Mouse (Mus musculus) urinary bladder, postnatal 25 days (tissue): Measurements from ENCODE around the gene Itga6.
"Not testable (repeated sequence)": the region's sequence is repeated elsewhere in the genome, so short reads cannot be mapped to it uniquely, and the experiment has no call there.

Experiments
- DNase-seq: peaks from one replicate; pipeline ENCODE4 v3.0.0; 2022; ENCODE audit warnings: low spot score

The Itga6 gene

GRCm38 (mm10) chr2:71745610-71746374 lies at the start of gene Itga6:
Gene Itga6 (plus strand): TSS chr2:71745616.
- no peak for DNase-seq

DNA sequence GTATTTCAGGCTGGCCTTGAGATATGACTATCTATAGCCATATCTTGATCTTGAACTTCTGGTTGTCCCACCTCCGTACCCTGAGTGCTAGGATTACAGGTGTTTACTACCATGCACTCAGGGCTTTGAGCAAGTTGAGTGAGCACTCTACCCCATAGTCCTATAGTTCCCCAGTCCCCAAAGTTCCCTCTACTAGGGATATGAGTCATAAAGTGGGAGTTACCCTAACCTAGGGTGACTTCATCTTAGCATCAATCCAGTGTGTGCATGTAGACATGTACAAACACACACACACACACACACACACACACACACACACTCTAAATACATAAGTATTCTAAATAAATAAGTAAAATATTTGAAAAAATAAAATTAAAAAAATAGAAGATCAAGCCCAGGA lies 48.6 kb upstream of the Itga6 start:
- no peak for DNase-seq

- no peak for DNase-seq
Measured at GRCm38 (mm10) chr2:71697408-71698336, 47.7 kb upstream of the Itga6 start.

- DNase-seq: no peak
Measured at GRCm38 (mm10) chr2:71698366-71698765, 47.0 kb upstream of the Itga6 start.

- no peak for DNase-seq
Measured at GRCm38 (mm10) chr2:71698942-71699341, 46.5 kb upstream of the Itga6 start.

- no peak for DNase-seq
Measured at GRCm38 (mm10) chr2:71701341-71701740, 44.1 kb upstream of the Itga6 start.

DNA sequence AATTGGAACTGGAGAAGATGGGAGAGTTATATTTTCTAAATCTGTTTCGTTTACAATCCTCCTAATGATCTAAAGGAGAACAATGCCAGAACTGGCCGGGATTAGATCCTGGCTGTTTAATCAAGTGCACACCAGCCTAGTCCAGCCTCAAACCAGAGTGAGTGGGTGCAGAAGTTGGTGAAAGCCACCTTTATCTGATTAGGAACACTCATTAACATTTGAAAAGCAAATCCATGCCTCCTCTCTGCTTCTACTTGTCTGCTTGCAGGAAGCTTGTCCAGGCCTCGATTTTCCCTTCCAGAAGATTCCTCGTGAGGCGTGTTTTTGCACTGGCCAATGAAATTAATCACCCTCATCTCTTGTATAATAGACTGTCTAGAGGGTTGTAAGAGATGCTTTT lies 41.1 kb upstream of the Itga6 start:
- DNase-seq: no peak

GRCm38 (mm10) chr2:71708886-71709285 lies 36.5 kb upstream of the Itga6 start:
- no peak for DNase-seq

- DNase-seq: no peak
Measured at GRCm38 (mm10) chr2:71711640-71712039, 33.8 kb upstream of the Itga6 start.

- no peak for DNase-seq
Measured at GRCm38 (mm10) chr2:71714416-71714815, 31.0 kb upstream of the Itga6 start.

DNA sequence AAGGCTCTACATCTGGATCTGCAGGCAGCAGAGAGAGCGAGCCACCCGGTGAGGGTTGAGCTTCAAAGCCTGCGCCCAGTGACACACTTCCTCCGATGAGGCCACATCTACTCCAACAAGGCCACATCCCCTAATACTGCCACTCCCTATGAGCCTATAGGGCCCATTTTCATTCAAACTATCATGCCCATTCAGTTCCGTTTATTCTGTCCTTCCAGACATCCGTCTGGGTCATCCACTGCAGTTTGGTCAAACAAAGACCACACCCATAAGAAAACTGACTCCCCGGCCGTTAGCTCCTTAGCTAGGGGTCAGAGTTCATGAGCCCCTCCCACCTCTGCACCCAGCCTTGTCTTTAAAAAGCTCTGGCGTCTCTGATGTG lies 26.4 kb upstream of the Itga6 start:
- DNase-seq: no peak

DNA sequence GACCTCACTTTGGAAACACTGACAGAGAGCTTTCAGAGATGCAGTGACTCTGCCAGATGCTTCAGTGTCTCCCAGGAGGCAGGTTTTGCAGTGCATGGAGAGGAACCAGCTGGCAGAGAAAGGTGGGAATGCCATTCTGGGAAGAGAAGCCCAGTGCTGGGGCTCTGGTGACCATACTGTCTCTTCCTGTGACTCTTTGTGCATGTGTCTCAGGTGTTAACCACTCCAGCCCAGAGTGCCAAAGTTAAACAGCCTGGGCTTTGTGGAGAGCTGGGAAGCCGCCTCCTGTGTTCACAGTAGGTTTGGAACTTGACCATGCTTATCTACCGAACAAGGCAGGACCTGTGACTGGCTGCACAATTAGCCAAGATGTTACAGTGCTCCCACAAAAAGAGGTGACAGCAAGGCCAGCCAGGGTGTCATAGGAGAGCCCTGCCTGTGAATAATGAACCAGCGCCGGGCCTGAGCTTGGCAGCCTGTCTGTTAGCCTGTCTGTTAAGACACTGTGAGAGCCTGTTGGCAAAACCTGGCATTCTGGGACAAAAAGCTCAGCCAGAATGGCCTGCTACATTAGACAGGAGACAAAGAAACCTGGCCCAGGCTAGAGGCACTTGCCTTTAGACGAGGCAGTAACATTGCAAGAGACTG lies 25.9 kb upstream of the Itga6 start:
- DNase-seq: no peak

DNA sequence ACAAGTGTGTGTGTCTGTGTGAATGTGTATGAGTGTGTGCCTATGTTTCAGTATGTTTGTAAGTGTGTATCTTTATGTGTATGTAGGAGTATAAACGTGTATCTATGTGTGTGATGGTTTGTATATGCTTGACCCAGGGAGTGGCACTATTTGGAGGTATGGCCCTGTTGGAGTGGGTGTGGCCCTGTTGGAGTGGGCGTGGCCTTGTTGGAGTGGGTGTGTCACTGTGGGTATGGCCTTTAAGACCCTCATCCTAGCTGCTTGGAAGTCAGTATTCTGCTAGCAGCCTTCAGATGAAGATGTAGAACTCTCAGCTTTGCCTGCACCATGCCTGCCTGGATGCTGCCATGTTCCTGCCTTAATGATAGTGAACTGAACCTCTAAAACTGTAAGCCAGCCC lies 24.9 kb upstream of the Itga6 start:
- DNase-seq: not testable (repeated sequence)

- DNase-seq: no peak
Measured at GRCm38 (mm10) chr2:71722913-71723312, 22.5 kb upstream of the Itga6 start.

DNA sequence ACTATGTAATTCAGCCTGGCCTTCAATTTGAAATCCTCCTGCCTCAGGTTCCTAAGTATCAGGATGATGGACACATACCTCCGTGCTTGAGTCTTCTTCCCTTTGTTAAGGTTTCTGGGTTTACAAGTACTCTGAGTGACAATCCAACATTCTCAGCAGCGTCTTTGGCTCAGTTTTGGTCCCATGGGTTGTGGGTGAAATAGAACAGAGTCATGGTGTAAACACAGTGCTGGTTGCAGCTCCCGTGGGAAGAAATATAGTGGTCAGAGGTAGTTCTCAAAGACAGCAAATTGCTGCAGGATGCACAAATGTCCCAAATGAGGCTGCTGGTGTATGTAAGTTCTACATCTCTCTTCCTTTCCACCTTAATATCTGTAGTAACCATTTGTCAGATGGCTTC lies 21.8 kb upstream of the Itga6 start:
- DNase-seq: no peak

- no peak for DNase-seq
Measured at GRCm38 (mm10) chr2:71724028-71724427, 21.4 kb upstream of the Itga6 start.

GRCm38 (mm10) chr2:71725446-71725845 lies 20.0 kb upstream of the Itga6 start:
- no peak for DNase-seq

DNA sequence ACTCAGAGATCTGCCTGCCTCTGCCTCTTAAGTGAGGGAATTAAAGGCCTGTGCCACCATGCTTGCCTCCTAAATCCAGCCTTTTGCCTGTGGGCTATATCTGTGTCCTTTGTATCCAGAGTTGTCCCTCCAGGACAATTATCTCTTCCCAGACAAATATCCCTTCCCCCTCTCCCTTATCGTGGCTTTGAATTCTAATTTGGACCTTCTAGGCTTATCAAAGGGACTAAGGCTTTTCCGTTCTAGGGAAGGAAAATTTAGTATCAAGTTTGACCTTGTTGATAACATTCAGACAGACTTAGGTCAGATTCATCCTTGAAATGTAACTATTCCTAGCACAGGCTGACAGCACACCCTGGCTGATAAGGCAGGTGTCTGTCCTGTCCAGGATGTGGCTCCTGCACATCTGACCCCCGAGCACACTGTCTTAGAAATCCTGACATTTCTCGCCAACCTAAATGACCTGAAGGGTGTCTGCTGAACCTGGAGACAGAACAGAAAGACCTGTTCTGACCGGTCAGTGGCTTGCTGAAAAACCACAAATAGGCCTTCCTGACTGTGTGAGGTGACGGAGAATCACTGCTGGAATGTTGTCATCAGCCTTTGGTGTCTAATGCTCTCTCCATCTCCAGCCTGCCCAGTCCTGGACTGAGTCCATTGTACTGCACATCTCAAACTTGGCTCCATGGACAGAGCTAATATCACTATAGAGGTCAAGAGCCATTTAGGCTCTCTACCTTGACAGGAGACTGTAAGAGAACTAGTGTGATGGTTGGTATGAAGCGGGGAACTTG lies 18.3 kb upstream of the Itga6 start:
- no peak for DNase-seq

DNA sequence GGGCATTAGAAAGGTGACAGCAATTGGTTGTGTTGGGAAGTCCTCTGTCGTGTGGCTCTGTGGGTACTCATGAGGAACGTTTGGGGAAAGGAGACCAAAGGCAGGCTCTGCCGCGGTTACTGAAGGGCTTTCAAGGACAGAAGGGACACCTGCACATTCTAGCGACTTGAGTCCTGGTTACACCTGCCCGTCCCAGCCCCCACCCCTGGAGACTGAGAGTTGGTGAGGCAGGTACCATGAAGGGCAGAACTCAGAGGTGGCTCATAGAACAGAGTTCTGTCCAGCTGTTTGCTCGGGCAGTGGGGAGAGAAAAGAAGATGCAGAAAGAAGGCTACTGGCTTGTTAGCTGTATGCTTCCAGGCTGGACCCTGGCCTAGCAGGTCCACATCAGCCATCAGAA lies 17.1 kb upstream of the Itga6 start:
- no peak for DNase-seq

- DNase-seq: no peak
Measured at GRCm38 (mm10) chr2:71728796-71729195, 16.6 kb upstream of the Itga6 start.

DNA sequence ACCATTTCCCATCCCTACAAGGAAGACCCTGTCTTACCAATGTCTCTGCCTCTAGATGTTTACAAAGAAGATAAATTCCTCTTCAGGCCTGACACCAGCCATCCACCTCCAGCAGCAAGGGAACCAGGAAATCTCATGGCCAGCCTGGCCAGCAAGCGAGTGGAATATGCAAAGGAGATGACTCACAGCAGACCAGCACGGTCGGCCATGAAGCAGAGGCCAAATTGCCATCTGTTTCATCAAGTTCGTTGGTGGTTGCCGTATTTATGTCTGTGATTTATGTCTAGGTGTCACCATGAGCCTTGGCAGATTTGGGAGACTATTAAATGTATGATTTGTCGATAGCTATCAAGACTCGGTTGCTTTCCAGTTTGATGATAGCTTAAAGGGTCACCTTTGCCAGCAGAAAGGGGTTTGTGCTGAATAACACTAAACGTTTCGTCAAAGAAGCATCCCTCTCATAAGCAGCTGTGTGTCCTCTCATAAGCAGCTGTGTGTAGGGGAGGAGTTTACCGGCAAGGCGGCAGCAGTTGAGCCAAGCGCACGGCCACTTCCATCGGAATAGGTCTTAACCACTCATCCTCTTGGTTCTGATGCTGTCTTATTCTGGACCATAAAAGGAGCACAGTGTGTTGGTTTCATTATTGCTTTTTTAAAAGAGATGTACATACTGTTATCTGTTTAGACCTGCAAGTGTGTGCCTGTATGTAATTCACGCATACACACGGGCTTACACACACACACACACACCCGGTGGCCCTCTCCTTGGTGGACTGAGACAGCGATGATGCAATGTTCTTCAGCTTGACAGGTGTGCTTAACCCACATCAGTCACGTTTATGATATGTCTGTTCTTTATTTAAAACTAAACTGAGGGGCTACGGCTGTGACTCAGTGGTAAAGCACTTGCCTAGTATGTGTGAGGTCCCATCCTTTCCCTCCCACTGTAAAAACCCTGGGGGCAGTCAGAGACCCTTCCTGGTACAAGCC lies 14.5 kb upstream of the Itga6 start:
- no peak for DNase-seq
